Mouse (Mus musculus): ENCODE measurements at regions not wholly inside any gene's neighbourhood (a gene's known extent, or its start where the extent isn't known, plus 50 kb on each side); places are given as distances from the start of the nearest gene placed in this dataset.

DNA sequence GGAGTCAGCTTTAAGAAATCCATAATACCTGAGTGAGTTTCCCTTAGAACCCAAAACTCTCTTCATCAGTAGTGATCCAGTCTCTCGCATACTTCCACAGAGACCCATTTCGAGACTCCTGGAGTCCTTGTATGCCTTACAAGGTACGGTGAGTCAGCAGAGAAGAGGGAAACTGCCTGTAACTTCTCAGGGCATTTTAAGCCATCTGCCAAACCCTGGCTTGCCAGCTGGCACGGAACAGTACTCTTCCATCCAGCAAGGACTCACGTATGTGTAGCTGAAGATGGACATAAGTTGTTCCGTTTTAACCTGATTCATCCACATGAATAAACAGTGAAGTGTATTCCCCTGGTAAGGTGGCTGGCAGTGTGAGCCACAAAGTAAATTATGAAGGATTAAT, 267.0 kb downstream of the Mreg start:
- DNase-seq = no peak

DNA sequence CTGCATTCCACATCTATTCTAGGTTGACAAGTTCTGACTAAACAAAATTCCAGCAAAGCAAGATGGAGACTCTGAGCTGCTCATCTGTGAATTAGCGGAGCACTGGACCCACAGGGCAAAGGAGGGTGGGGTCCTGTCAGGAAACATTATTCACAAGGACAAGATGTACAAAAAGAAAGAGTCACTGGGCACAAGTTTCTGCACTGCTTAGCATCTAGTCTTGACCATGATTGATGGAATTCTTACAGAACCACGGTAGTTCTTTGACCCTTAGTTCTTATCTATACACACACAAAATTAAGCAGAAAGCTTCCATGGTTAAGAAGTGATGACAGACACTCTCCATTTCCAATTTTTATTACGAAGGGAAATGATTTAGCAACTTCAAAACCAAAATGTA, 267.6 kb downstream of the Mreg start:
- no peak for DNase-seq

DNA sequence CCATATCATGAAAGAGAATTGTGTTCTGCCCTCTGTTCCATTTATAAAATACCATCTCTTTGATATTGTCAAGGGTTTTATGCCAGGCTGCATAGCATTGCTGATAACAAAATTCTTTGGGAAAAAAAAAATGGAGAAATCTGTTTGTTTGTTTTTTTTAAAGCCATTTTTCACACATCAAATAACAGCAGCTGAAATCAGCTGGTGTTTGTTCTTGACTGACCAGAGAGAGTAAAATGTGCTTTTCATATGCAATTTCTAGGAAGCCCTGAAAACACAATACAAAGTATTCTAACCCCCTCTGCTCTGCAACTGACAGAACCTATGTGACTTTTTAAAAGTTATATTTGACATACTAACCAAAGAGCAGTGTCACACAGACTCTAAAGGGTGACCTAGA, 270.0 kb downstream of the Mreg start:
- no peak for DNase-seq

DNA sequence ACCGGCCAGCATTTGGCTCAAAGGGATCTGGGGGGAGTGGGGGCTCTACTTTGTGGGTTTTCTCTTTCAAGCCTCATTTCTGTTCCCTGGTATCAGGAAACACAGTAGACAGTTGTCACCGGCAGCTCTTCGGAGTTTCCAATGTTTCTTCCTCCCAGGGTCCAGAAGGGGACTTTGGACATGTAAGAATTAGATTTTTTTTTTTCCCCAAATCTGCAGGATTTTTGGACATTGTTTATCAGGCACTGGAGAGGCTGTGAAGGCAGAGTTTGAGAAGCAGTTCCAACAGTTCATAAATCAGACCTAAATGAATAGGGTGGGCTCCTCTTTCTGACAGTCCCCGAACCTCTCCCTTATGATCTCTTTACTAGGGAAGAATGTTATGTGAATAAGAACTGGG, 270.4 kb downstream of the Mreg start:
- no peak for DNase-seq

DNA sequence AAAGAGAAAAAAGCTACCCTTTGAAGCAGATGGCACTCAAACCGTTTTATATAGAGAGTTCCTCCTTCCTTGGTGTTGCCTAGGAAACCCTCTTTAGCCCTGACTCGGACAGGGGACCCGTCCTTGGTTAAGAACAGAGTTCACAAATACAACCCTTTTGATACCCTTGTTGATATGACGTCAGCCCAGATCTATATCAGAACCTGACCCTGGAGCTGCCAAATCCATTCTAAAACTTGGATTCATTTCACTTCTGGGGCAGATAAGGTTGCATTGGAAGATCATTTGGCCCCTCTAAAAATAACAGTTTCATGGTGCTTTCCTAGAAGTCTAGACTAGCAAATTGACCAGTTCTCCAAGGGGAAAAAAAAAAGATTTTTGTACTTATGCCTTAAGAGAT, 271.2 kb downstream of the Mreg start:
- no peak for DNase-seq

DNA sequence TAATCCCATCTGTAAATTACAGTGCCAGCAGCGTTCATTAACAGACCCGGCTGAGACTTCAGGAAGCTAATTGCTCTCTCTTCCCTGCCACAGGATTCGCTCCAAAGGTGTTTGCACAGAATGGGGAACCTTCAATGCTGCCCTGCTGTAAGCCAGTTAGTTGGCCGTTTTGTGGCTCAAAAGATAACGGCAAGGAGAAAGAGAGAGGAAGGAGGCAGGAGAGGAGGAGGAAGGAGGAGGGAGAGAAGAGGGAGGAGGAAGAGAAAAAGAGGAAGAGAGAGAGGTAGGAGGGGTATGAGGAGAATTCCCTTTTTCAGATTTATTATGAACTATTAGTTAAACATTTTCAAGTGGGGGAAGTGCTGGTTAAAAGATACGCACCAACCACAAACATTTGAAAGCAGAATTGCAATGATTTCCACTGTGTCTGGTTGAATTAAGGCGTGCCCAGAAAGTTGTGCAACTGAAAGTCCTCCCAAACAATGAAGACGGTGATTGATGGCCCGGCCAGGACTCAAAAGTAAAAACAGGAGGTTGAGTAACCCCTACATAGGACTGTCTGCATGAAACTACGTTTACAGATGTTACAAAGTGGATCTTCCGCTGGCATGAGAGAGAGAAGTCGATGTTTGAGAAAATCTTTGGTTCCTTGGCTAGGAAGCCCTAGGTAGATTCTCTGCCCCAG, 273.6 kb downstream of the Mreg start:
- no peak for DNase-seq

DNA sequence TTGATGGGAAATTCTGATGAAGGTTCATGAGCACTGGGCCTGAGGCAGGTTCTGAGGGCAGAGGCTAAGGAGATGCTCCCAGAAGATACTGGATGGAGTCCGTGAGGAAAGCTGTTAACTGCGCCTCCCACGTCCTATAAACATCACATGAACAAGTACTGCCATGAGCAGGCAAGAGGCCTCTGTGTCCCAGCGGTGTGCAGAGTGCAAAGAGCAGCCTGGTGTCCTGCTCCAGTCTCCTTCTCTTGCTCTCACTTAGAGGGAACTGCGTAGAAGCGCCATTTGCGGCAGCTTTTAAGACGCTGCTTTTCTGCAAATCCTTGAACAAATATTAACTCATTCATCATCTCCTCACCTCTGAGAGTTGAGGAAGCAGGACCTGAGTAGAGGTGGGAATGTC, 274.2 kb downstream of the Mreg start:
- DNase-seq = no peak

DNA sequence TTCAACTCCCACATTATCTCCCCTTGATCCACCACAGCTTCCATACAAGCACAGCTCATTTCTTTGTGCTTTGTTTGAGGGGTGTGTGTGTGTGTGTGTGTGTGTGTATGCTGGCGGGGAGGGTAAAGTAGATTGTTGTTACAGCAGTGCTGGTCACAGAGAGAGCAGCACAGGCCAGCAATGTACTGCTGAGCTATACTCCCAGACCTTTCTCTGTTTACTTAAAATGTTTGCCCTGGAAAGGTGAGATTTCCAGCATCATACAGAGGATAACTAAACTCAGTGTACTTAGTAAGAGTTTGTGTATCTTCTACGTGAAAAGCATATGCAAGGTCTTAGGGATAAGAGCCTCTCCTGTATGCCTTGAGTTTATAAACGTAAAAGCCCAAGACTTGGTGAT, 274.9 kb downstream of the Mreg start:
- DNase-seq = no peak

DNA sequence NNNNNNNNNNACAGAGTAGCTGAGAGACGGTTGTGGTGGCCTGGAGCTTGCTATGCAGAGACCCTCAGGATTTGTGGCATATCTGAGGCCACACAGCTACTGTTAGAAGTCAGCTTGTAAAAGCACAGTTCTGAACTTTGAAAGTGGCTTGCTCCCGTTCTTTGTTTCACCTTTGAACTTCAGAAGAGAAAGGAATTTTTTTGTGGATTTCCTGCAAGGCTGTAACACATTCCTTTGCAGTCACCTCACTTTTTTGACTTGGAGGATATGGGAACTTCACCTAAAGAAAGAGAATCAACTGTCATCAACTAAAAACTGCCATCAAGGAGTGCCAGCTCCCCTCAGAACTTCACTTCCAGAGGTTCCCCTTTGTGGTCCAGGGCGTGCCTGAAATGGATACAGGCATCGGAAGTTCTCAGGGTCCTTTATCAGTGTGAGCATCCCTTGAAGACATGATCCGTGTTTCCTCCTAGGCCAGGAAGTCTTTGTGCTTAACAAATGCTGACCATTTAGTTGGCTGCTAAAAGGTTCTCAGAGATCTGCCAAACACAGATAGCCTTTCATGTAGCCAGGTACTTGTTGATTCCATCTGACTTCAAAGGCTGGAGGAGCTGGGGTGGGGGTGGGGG, 275.5 kb downstream of the Mreg start:
- no peak for DNase-seq

DNA sequence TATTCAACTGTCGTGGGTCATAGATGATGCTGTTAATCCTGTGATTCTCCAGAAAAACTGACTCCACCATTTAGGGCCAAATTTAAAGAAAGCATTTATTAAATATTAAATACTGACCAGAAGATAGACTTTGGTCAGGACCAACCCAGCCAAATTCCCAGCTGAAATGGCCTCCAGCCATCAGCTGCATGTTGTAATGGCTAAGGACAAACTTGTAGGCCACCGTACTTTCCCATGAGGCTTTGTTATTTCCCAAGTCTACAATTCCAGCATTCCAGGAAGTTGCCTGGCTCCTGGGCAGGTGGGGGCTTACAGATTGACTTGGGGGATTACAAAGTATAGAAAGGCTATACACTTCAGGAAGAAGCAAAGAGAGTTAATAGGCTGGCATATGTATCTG, 272.5 kb upstream of the Fn1 start:
- no peak for DNase-seq

DNA sequence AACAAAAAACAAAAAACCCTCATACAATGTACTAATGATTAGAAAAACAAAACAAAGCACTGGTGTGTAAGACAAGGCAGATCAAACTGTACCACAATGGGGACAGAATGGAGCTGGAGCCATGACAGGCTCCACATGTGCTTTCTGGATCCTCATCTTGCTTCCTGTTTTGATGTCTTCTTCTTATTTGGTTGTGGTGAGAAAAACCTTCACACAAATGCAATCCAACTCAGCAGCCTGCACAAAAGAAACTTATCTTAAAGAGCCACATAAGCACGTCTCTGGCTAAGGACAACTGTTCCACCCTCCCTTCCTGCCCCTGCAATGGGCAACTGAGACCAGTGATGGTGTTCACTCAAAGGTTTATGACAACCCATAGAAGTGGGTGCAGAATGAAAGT, 271.9 kb upstream of the Fn1 start:
- DNase-seq = no peak

DNA sequence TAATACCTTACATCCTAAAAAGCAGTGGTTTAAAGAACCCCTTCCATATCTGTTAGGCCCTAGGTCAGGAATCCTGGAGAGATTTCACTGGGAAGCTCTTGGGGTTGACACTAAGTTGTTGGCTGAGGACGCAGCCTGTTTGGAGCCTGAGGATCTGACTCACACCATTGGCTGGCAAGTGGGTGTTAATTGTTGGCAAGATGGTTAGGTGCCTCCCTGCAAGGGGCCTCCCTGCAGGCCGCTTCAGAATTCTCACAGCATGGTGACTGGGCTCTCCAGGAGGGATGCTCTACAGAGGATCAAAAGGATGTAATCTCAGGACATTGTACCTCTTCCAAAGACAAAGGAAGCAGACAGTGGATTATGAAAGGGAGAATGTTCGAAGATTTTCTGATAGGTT, 270.7 kb upstream of the Fn1 start:
- no peak for DNase-seq

DNA sequence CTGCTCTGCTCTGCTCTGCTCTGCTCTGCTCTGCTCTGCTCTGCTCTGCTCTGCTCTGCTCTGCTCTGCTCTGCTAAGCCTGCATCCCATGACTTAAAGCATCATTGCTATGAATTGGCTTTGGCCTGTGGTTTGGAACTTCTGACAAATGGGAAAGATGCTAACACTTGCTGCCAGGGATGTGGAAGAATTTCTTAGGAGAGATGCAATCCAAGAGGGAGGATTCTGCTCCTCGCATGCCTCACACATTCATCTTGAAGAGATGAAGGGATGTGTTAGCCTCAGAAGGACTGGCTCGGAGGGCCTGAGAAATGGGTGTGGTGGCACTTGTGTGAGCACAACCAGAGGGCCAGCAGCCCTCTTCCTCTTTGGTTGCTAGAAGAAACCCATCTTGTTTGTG, 268.5 kb upstream of the Fn1 start:
- no peak for DNase-seq

DNA sequence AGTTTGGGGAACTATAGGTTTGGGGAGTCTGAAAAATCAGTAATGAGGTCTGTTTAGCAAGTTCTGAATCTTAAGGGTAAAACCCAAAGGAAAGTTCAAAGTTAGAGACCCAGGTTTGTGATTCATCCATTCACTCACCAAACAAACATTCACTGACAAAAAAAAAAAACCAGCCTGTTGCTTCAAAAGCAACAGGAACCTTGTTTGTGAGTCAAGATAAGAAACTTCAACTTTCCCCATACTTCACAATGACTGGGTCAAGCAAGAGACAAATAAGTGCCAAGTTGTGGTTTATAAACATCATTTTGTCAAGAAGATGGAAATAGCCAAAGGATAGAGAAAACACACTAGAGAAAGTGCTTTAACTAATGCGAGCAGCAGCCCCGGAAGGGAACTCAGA, 266.9 kb upstream of the Fn1 start:
- no peak for DNase-seq

DNA sequence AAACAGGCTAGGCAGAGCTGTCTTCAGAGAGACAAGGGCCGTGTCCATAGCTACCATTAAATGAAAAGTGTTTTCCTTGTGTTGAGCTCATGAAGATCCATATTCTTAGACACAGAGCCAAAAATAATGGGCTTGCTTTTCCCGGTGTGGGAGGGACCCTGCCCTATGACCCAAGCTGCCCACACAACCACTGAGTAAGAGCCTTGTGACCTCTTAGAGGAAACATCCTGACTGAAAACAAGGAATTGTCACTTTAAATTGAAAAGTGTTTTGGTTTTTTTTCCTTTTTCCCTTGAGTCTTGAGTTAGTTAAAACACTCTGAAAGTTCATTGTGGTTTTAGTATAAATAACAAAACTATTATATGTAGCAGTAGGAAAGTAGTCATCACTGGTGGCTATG, 264.0 kb upstream of the Fn1 start:
- no peak for DNase-seq

DNA sequence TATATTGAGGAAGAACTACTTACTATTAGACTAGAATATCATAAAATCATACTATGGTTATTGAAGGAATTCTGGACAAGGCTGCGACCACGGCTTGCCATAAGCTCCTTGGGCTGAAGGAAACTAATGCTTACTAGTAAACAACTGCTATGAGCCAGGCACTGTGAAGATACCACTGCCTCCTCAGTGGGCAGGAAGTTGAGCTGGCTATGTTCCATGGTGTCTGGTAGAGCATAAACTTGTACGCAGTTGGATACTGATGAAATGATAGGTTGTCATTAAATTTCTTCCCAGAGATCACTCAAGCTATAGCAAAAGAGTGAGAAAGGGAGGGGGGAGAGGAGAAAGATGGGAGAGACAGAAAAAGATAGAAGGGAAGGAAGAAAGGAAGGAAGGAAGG, 261.4 kb upstream of the Fn1 start:
- no peak for DNase-seq

DNA sequence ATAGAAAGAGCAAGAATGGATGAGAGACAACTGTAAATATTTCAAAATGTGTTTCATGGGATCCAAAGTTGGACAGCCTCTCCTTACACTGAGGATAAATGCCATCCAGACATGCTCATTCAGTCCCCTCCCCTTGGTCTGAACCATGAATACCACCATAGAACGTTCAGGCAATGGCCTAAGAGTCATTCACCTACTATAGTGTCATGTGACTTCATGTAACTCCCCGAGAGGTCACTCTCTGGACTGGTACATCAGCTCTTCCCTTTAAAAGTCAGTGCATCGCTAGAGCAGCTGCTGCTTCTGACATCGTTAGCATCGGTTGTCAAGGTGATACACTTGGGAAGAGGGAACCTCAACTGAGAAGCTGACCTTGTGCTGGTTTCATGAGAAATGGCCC, 260.2 kb upstream of the Fn1 start:
- peak; percentile 16 for DNase-seq

DNA sequence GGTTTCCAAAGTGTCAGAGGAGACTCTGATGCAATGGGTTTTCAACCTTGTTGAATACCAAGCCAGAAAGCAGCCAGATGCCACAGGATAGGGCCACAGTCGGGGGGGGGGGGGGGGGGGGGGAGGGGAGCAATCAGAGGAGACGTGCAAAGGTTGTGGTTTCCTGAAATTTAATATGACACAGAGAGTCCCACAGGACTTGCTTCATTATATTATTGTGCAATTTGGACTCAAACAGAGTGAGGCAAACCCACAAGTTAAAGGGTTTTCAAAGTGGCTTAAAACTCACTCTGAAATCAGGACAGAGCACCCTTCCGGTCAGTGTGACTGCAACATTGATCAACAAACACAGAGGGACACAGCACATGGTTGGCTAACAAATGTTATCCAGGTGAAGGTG, 259.4 kb upstream of the Fn1 start:
- DNase-seq = no peak

DNA sequence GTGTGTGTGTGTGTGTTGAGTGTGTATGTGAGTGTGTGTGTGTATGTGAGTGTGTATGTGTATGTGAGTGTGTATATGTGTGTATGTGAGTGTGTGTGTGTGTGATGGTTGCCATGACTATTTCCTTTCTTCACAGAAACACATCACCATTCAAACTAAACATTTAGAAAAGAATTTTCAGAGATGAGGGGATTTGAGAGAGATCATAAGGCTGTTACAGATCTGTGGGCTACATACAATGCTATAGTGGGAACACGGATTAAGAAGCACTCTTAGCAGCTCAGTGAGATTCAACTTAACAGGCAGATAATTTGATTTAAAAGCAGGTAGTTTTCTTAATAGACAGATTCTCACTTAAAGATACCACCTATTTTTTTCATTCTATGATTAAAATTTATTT, 257.1 kb upstream of the Fn1 start:
- DNase-seq = no peak

DNA sequence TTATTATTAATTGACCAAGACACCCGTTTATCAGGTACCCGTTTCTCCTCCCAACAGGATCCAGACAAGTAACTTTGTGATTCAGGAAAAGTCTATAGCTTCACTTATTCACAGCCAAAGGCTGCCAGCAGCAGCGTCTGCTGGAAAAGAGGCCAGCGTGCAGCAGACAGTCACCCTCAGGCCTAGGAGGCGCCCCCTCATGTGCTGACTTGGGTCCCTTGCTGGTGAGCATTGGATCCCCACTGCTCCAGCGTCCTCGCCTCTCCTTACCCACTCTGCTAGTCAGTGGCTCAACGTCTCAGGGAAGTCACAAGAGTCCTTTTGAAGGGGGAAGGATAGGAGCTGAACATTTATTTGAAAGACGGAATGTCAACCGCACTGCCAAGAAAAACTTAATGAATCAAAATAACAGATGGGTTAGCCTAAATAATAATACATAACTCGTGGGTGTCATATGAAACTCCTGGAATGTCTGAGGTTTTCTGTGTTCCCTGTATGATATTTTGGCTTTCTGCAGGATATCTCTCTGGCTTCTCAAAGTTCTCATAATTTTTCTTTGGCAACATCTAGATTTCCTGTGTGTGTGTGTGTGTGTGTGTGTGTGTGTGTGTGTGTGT, 256.6 kb upstream of the Fn1 start:
- DNase-seq = no peak

DNA sequence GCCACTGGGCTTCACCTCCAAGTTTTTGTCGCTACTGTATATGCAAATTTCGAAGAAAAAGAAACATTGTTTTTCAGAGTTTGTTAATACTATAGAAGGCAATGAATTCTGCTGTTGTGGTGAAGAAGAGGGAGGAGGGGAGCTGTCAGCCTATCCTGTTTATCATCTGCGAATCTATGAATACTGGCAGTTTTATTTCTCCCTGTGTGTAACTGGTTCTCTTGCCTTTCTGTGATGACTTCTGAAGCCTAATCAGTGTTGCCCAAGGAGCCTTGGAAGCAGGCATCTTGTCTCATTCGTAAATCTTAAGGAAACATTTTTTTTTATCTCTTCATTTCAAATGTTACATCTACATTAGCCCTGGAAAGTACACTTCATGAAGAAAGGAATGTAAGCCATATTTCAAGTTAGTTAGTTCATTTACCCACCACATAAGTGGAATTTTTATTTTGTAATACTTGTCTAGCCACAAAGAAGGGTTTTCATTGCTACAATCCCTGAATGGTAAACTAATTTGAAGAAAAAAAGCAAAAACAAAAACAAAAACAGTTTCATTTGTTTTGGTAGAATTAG, 251.5 kb upstream of the Fn1 start:
- DNase-seq = no peak

DNA sequence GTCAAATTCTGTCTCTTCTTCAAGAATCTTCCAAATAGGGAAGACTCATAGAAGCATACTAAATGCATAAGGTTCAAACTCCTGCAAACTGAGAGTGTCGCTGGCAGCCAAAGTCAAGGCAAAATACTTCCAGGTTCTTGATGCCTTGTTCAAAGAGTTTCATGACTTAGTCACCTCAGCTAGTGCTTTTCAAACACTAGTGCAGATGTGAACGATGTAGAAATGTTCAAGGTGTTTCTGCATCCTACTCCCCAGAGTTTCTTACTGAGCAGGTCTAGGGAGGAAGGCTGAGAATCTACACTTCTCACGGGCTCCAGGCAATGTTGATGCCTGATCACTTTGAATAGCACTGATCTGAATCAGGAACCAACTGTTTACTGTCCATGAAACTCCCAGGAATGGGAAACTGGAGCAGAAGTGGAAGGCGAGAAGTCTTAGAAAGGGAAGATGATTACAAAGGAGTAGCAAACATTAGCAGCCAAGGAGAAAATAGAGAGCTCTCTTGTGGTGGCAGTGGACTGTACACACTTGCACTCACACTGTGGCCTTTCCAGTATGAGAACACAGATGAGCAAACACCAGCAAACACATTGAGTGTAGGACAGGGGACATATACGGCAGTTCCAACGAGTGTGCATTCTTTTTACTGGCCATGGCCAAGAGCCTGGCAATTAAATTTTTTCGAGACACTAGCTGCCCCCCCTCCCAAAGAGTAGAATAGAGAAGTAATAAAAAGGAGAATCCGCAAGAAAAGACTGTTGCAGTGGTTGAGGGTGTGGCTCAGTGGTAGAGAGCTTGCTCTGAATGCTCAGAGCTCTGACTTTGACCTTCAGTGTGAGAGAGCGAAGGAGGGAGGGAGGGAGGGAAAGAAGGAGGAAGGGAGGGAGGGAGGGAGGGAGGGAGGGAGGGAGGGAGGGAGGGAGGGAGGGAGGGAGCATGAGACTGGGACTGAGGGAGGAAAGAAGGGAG, 247.4 kb upstream of the Fn1 start:
- DNase-seq = no peak

DNA sequence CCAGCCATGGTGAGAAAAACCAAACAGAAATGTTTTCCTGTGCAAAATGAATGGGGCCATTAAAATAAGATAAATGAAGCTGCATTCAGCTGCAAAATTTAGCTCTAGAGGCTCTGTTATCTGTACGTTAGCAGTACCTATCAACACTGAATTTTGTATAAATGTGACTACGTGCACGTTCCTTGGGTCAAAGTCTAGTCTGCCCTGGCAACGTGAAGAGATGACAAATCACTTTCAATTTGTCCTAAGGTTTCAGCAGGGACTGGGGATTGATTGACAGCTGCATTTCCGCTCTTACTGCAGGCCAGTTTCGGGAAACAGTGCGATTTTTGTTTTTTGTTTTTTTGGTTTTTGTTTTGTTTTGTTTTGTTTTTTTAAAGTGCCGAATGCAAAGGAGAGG, 246.1 kb upstream of the Fn1 start:
- DNase-seq = no peak
